Mouse (Mus musculus): ENCODE measurements around the gene Dedd.
"Not testable (repeated sequence)": the region's sequence is repeated elsewhere in the genome, so short reads cannot be mapped to it uniquely, and the experiment has no call there.

Gene Dedd

DNA sequence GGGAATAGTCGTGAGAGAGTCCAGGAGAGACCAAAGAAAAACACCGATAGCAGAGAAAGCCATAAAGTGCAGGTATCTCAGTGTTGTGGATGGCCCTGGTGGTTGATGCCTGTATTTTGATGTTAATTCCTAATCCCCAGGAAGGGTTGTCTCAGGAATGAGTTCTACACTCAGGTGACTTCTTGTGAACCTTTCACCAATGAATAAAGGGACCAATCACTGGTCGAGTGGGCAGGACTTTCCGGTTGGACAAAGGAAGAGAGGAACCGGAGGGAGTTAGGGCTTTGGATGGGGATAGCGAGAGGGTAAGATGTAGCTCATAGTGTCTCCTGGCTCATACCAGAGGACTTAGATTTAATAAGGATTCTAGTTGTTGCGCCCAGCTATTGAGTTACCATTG is 9.2 kb upstream of the Dedd start:
- no peak for DNase-seq

DNA sequence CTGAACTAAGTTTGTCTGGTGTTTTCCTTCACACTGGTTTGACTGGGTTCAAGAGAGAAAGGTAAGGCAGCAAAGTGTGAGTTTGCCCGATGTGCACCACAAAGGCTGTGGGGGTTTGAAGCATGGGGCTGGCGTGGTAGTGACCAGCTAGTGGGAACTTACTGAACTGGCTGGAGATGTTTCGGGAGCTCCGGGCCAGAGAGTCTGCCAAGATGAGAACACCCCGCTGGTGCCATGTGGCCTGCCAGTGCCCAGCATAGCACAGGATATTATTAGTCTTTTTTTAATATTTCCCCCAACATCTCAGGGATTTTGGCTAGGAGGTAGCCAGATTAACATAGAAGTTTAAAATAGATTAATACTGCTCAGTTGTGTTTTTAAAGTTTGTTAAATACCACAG is 8.8 kb upstream of the Dedd start:
- DNase-seq, result no peak

DNA sequence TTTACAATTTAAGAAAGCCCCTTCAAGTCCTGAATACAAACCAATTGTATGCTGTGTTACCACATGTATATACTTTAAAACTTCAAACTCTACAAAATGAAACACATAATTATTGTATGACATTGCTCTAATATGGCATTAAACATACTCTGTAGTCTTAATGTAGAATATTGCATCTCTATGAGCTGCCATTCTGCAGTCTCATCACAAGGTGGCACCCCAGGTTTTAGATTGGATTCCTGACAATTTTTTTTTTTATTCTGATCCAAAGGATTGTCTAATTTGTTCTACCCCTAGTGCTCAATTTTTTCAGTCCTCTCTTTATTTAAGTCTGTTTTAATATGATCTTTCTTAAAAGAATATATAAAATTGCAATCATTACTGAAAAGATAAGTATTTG is 7.5 kb upstream of the Dedd start:
- no peak for DNase-seq

DNA sequence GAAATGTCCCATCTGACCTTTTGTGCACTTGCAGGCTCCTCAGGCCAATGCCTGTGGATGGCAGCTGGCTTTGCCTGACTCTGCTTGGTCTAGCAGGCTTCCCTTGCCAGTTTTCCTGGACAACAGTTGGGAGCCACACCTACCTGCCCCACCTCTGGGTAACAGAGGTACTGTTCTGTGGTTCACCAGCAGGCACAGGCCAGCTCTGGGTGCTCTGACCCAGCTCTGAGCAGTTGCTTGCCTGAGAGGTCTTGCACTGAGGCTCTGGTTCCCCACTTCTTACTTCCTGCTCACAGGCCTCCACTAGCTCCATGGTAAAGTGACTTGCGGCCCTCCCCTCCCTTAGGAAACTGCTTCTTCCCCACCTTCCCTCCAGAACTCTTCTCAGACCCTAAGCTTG is 6.9 kb upstream of the Dedd start:
- DNase-seq, result no peak

- DNase-seq, result no peak
Observed at GRCm38 (mm10) chr1:171325571-171325970, 3.4 kb upstream of the Dedd start.

DNA sequence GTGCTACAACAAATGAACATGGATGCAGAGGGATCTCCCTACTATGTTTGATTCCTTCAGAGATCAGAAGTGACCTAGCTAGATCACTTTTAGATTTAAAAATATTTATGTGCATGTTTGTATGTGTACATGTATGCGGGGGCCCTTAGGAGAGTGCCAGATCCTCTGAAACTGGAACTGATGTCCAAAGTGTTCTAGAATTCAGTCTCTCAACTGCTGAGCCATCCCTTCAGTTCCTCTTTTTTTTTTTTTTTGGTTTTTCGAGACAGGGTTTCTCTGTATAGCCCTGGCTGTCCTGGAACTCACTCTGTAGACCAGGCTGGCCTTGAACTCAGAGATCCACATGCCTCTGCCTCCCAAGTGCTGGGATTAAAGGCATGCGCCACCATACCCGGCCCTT is 2.4 kb upstream of the Dedd start:
- not testable (repeated sequence) for DNase-seq

GRCm38 (mm10) chr1:171328244-171328643 is 701 bp upstream of the Dedd start:
- DNase-seq, result no peak

DNA sequence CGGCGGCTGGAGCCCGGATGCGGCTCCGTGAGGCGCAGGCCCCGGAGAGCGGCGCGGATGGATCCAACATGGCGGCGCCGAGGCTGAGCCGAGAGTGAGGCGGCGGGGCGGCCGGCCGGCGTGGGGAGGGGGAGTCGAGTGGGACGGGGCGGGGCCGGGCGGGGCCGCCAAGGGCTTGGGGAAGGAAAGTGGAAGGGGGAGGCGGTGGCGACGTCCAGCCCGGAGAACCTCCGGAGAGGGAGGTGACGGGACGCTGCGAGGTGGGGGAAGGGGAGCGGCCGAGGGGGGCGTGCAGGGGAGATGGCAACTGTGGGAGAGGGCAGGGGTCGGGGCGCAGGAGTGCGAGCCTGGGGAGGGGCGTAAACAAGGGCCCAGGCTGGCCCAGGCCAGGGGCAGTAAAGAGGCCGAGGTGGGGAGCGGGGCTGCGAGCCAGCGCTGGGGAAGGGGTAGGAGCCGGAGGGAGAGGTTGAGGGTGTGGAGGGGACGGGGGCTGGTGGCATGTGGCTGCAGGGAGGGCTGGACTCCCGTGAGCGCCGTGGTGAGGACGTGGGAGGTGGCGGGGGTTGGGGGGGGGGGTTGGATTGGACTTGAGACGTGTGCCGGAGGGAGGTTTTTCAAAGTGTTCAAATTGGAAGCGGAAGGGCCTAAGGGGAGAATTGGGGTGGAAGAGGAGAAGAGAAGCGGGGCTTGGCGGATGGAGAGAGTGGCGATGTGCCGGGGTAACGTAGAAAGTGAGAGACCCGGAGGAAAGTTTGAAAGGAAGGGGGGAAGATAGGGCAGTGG is 679 bp downstream of the Dedd start:
- peak; percentile 81 for DNase-seq

DNA sequence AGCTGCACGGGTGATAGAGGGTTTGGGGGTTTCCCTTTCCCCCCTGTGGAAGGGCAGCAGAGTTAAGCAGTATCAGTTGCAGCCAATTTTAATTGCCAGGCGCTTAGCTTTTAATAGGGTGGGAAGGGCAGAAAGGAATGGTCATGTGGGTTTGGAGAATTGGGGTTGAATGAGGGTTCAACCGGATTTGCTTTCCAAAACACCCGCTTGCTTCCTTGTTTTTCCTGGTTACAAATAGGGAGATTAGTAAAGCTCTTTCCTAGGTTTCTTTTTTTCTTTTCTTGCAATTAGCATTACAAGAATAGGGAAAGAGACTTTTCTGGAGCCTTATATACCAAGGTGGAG is 1.2 kb downstream of the Dedd start:
- DNase-seq, result no peak

DNA sequence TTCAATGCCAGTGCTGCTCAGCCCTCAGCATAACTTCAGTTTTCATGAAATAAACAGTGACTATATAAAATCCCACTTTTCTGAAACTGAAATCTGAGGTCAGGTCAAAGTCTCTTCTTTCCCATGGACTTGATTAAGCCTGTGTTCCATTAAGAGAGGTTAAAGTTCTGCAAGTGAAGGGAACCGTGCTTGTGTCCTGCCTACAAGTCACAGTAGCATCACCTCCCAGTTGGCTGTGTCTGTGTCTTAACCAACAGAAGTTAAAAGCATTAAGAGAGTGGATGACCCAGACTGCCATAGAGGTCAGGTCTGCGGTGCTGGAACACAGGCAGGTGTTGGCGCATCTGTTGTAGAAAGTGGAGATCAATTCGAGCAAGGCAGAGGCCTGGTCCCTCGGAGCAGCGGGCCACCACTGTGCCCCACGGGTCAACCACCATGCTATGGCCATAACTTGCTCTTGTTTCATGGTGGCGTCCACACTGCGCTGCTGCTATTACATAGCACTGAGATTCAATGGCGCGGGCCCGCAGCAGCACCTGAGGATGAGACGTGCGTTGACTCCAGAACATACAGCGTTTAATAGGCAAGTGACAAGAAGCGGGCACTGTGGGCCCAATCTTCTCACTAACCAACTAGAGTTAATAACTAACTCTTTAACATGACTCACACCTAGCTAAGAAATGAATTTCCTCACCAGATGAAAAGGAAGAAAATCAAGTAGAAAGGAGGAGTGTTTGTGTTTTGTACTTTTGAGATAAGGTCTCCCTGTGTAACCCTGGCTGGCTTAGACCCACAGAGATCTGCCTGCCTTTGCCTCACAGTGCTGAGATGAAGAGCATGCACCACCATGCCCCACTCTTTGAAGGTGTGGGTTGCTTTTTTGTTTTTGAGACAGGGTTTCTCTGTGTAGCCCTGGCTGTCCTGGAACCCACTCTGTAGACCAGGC is 13.6 kb downstream of the Dedd start:
- no peak for DNase-seq

DNA sequence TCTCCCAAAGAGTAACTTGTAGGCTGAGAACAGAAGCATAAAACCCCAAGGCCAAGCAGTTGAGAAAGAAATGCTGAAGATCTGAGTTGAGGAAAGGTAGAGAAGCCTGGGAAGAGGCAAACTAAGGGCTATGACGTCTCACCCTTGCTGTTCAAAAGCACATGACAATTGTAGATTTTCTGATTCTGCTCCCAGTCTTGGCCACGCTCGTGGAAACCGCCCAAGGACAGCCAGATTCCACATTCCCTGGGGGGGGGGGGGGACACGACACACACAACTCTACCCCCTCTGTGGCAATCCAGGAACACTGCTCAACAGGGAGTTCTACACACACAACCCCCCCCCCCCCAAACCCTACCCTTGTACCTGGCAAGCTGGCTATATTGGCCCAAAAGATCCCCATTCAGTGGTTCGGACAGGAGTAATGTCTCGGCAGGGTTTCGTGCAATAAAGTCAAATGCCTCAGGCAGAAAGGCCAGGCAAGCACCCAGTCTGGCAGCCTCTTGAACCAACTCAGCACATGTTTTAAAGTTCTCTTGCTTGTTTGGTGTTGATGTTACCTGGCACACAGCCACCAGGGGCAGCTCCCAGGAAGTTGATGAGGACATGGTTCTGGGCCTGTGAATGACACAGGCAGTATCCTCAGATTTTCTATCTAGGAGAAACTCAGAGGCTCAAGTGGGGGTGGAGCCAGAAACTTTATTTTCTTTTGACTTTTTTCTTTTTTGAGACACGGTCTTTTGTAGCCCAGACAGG is 15.2 kb downstream of the Dedd start:
- peak; percentile 55 for DNase-seq

DNA sequence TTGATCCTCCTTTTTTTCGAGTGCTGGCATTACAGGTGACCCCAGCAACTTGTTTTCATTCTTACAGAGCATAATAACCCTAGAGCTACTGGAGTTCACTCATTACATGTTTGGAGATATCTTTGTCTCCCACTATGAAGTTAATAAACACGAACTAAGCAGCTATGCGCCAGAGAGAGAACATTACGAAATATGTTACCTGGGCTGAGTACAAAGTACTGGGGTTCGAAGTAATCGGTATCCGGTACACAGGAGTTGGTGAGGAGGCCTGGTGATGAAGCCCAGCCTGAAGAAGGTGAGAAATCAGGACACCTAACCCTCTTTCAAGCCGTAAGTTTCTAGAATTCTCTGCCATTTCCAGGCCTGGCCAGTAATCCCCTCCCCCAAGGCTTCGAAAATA is 15.8 kb downstream of the Dedd start:
- DNase-seq, result no peak

- peak; percentile 93 for DNase-seq
Observed at GRCm38 (mm10) chr1:171345225-171346094, 16.5 kb downstream of the Dedd start, which contains the start of the genes Nit1 and Pfdn2. Gene Nit1 (minus strand): TSS chr1:171345646. Gene Pfdn2 (plus strand): TSS chr1:171345670.

DNA sequence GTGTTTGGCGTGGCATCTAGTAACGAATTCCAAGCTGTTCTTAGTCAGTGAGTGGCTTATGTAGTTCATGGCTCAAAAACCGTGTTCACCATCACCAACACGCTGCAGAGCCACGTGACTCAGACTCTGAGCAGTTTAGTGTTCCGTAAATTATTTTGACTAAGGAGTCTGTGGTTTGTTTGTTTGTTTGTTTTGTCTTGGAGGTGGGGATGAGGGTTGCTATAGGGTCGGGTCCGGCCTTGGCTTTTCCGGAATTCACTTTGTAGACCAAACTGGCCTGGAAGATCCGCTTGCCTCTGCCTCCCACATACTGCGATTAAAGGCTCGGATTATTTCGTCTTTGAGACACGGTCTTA is 17.1 kb downstream of the Dedd start:
- no peak for DNase-seq

DNA sequence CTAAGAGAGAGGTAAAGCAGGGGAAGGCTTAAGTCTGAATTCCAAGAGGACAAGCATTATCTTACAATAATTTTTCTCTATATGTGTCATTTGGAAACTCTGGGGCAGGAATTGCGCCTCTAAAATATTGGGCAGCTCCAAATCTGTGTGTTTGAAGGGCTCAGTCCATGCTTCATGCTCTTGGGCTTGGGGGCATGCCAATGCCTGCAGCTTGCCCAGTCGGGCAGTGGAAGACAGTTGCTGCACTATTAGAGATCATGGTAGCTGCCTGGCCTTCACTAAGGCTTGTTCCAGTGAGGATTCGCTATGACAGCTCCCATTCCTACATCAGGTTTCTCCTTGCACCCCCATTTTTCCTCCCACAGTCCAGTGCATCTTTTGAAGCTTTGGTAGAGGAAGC is 19.7 kb downstream of the Dedd start:
- no peak for DNase-seq

- no peak for DNase-seq
Observed at GRCm38 (mm10) chr1:171349210-171349609, 20.3 kb downstream of the Dedd start.

GRCm38 (mm10) chr1:171355812-171356340 is 26.9 kb downstream of the Dedd start:
- DNase-seq, result peak; percentile 35

GRCm38 (mm10) chr1:171356814-171357213 is 27.9 kb downstream of the Dedd start:
- DNase-seq, result no peak

DNA sequence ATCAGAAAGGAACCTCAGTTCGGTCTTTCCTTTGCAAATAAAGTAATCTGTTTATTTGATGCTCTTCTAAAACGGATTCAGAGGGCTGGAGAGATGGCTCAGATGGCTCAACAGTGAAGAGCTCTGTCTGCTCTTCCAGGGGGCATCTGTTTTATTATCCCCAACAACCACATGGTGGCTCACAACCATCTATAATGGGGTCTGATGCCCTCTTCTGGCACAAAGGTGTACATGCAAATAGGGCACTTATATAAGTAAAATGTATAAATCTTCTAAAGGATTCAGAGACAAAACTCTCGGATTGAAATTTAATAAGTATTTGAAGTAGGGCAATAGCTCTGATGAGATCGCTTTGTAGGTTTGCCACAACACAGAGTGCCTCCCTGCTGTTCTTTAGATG is 29.5 kb downstream of the Dedd start:
- peak; percentile 33 for DNase-seq

- DNase-seq, result no peak
Observed at GRCm38 (mm10) chr1:171360253-171360652, 31.3 kb downstream of the Dedd start.

DNA sequence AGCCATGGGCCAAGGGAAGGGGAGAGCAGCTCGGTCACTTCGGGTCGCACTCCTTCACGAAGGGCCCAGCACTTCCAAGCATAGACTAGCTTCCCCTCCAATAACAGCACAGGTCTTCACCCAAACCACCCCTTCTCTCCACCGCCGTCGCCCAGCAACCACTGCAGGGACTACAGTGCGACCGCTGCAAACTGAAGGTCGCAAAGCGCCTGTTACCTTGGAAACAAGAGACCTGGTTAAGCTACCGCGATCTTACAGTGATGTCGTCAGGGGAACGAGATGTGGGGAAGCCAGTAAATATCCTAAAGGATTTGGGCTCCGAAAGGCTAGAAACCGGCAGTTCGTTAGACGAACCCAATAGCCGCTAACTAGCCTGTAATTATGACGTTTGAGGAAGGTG is 31.7 kb downstream of the Dedd start, which contains the start of gene Klhdc9:
Klhdc9 (minus strand) TSS at position 143 of the 400 bp plus-strand sequence.
- DNase-seq, result peak; percentile 75

Measured in lung, postnatal 14 days (tissue).